Mouse (Mus musculus) midbrain, embryonic 16.5 days (tissue): ENCODE measurements around the gene L1cam. TPM values are rescaled to one million over a fixed set of nuclear protein-coding genes. Genes with fewer than 3 reads are reported as not detected.

ENCODE experiments used
- ATAC-seq: fragments of 200-750 bp; cut with Nextera tagmentation; 2 replicates; pipeline ENCODE4 v1.8.0; 2017; ENCODE audit warnings: moderate TSS enrichment
- H3K27ac ChIP-seq: fragments of 300-500 bp; sonication (generic); 2 replicates; pipeline ENCODE4 v1.5.1; 2014; ENCODE audit warnings: mild to moderate bottlenecking, low read length, mixed read lengths
- H3K27me3 ChIP-seq: fragments of 300-500 bp; sonication (generic); 2 replicates; pipeline ENCODE4 v1.6.1; 2014; ENCODE audit warnings: low read depth, low read length, mixed read lengths; ENCODE audit not compliant: control insufficient read depth, insufficient read depth
- H3K36me3 ChIP-seq: fragments of 300-500 bp; sonication (generic); 2 replicates; pipeline ENCODE4 v1.6.1; 2014; ENCODE audit warnings: mild to moderate bottlenecking, low read length, moderate library complexity, mixed read lengths; ENCODE audit not compliant: control insufficient read depth, insufficient read depth
- H3K4me1 ChIP-seq: fragments of 300-500 bp; sonication (generic); 2 replicates; pipeline ENCODE4 v1.6.1; 2014; ENCODE audit warnings: mild to moderate bottlenecking, low read length, mixed read lengths; ENCODE audit not compliant: control insufficient read depth, insufficient read depth
- H3K4me2 ChIP-seq: fragments of 300-500 bp; sonication (generic); 2 replicates; pipeline ENCODE4 v1.6.1; 2014; ENCODE audit warnings: mild to moderate bottlenecking, low read length, mixed read lengths
- H3K4me3 ChIP-seq: fragments of 300-500 bp; sonication (generic); 2 replicates; pipeline ENCODE4 v1.5.1; 2014; ENCODE audit warnings: low read depth, mild to moderate bottlenecking, low read length, moderate library complexity, mixed read lengths
- H3K9ac ChIP-seq: fragments of 300-500 bp; sonication (generic); 2 replicates; pipeline ENCODE4 v1.6.1; 2014; ENCODE audit warnings: low read depth, low read length, mixed read lengths
- H3K9me3 ChIP-seq: fragments of 300-500 bp; sonication (generic); replicated peaks from 2 replicates; pipeline ENCODE4 v1.6.1; 2014; ENCODE audit warnings: mild to moderate bottlenecking, low read length, mixed read lengths; ENCODE audit not compliant: control insufficient read depth, poor library complexity, severe bottlenecking
- WGBS: fragments of 180-500 bp; shearing (Covaris S2); extraction: QIAGEN DNeasy Blood & Tissue Kit; methylation state at CpG from one replicate; pipeline ENCODE4 v1.1.7; 2014; 5-methylcytosine and 5-hydroxymethylcytosine counted together
- polyA plus RNA-seq: library from polyadenylated mRNA; unstranded; fragments of >200 nt; fragmentation: Nextera tagmentation; extraction: Ambion mirVana; gene quantifications from 2 replicates; pipeline ENCODE4 v1.2.1, GENCODE M21; 2015

L1cam gene
- polyA plus RNA-seq, 1 experiment from 2014 or later = 134 TPM

- WGBS = 76% methylated on average over 1 of the region's 1 CpGs
- Histone ChIP-seq H3K4me2 (no peak overlapping the region), H3K4me3 (no peak overlapping the region), H3K4me1 (peaks cover 25% of the 10 kb centered on the region), H3K36me3 (peaks cover 3% of the 10 kb centered on the region; the same call in 1 of the 2 replicates), H3K9ac (no peak overlapping the region), H3K27ac (peak overlapping the region; percentile 65; the same call in 1 of the 2 replicates), H3K27me3 (no peaks in the 10 kb centered on the region), H3K9me3 (no peaks in the 10 kb centered on the region)
- ATAC-seq = no peak
These were observed 28.1 kb downstream of the L1cam start for GRCm38 (mm10) chrX:73867852-73868251.

- H3K4me1 ChIP-seq = peaks cover 25% of the 10 kb centered on the region
- no peak overlapping the region for H3K4me3 ChIP-seq
- H3K4me2 ChIP-seq = no peak overlapping the region
- H3K27ac ChIP-seq = peak overlapping the region; percentile 65
- peaks cover 3% of the 10 kb centered on the region; the same call in 1 of the 2 replicates for H3K36me3 ChIP-seq
- WGBS = 20% methylated on average over 3 of the region's 3 CpGs
- no peaks in the 10 kb centered on the region for H3K9me3 ChIP-seq
- no peaks in the 10 kb centered on the region for H3K27me3 ChIP-seq
- no peak overlapping the region for H3K9ac ChIP-seq
- no peak; the same call in 1 of the 2 replicates for ATAC-seq
These were observed 28.6 kb downstream of the L1cam start for GRCm38 (mm10) chrX:73867256-73867655.

- H3K9ac ChIP-seq = no peak overlapping the region
- peaks cover 8% of the 10 kb centered on the region for H3K36me3 ChIP-seq
- H3K27ac ChIP-seq = peak overlapping the region; percentile 50; the same call in 1 of the 2 replicates
- H3K4me2 ChIP-seq = no peak overlapping the region
- ATAC-seq = peak; percentile 63
- no peak overlapping the region for H3K4me3 ChIP-seq
- no peaks in the 10 kb centered on the region for H3K27me3 ChIP-seq
- 42% methylated on average over 3 of the region's 3 CpGs for WGBS
- H3K9me3 ChIP-seq = no peaks in the 10 kb centered on the region
- H3K4me1 ChIP-seq = peaks cover 18% of the 10 kb centered on the region
These were observed 31.2 kb downstream of the L1cam start for GRCm38 (mm10) chrX:73864692-73865091.

- 87% methylated on average over 3 of the region's 3 CpGs for WGBS
- no peak for ATAC-seq
These were observed 40.9 kb downstream of the L1cam start for GRCm38 (mm10) chrX:73855087-73855408.

GRCm38 (mm10) chrX:73854326-73855086 lies 41.4 kb downstream of the L1cam start:
- no peaks in the 10 kb centered on the region for H3K9me3 ChIP-seq
- ATAC-seq = no peak
- no peak overlapping the region for H3K27ac ChIP-seq
- H3K4me3 ChIP-seq = no peak overlapping the region
- 81% methylated on average over 9 of the region's 9 CpGs for WGBS
- H3K27me3 ChIP-seq = no peaks in the 10 kb centered on the region
- H3K4me1 ChIP-seq = no peaks in the 10 kb centered on the region
- H3K36me3 ChIP-seq = peaks cover 12% of the 10 kb centered on the region
- H3K4me2 ChIP-seq = no peak overlapping the region
- no peak overlapping the region for H3K9ac ChIP-seq

More at GRCm38 (mm10) chrX:73855087-73855408, 40.9 kb downstream of the L1cam start:
- no peaks in the 10 kb centered on the region for H3K4me1 ChIP-seq
- no peaks in the 10 kb centered on the region for H3K27me3 ChIP-seq
- no peaks in the 10 kb centered on the region for H3K9me3 ChIP-seq
- H3K9ac ChIP-seq = no peak overlapping the region
- H3K4me2 ChIP-seq = no peak overlapping the region
- H3K36me3 ChIP-seq = peaks cover 18% of the 10 kb centered on the region
- H3K4me3 ChIP-seq = no peak overlapping the region
- H3K27ac ChIP-seq = no peak overlapping the region

GRCm38 (mm10) chrX:73836691-73837090 lies 59.2 kb downstream of the L1cam start:
- no peak overlapping the region for H3K9ac ChIP-seq
- ATAC-seq = no peak
- no peaks in the 10 kb centered on the region for H3K4me1 ChIP-seq
- H3K27me3 ChIP-seq = no peaks in the 10 kb centered on the region
- no peaks in the 10 kb centered on the region for H3K36me3 ChIP-seq
- H3K4me2 ChIP-seq = no peak overlapping the region
- WGBS = 88% methylated on average over 3 of the region's 3 CpGs
- no peak overlapping the region for H3K4me3 ChIP-seq
- H3K27ac ChIP-seq = no peak overlapping the region
- no peaks in the 10 kb centered on the region for H3K9me3 ChIP-seq

GRCm38 (mm10) chrX:73835731-73836130 lies 60.2 kb downstream of the L1cam start:
- H3K36me3 ChIP-seq = no peaks in the 10 kb centered on the region
- H3K4me2 ChIP-seq = no peak overlapping the region
- no peaks in the 10 kb centered on the region for H3K9me3 ChIP-seq
- no peaks in the 10 kb centered on the region for H3K27me3 ChIP-seq
- H3K27ac ChIP-seq = no peak overlapping the region
- no peak overlapping the region for H3K4me3 ChIP-seq
- WGBS = 100% methylated on average over 1 of the region's 1 CpGs
- ATAC-seq = no peak
- H3K9ac ChIP-seq = no peak overlapping the region
- H3K4me1 ChIP-seq = no peaks in the 10 kb centered on the region

GRCm38 (mm10) chrX:73824185-73825151 lies 71.4 kb downstream of the L1cam start, which contains the start of gene Pdzd4:
Gene Pdzd4, minus strand, starts transcription at chrX:73824969.
- H3K27ac ChIP-seq = peak within 1 kb of the TSS; percentile 95
- H3K9me3 ChIP-seq = no peaks in the 10 kb centered on the region; the same call in 1 of the 2 replicates
- H3K27me3 ChIP-seq = no peaks in the 10 kb centered on the region
- H3K4me1 ChIP-seq = peaks cover 13% of the 10 kb centered on the region
- peak within 1 kb of the TSS; percentile 65 for H3K4me3 ChIP-seq
- H3K9ac ChIP-seq = peak within 1 kb of the TSS; percentile 89
- peak within 1 kb of the TSS; percentile 62 for H3K4me2 ChIP-seq
- WGBS = 17% methylated on average over 44 of the region's 84 CpGs
- H3K36me3 ChIP-seq = no peaks in the 10 kb centered on the region
- ATAC-seq = peak; percentile 89
